Comparison of ENCODE assay signal across 31 mouse cellular contexts in the genomic region with DNA sequence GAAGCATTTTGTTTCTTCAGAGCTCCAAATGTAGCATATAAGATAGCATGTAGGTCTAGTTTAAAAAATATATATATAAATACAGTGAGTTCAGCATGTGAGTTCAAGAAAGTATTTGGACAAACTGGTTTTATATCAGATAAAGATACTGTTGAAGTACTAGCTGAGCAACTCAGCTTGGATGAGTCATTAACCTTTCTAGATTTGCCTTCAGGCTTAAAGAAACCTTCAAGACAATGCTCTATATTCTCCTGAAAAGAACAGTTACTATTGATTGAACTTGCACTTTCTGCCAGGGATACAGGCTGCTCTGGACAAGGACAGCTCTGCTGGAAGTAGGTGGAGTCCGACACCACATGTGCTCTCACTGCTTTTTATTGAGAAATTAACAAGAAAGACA.
"Had no signal": no experiment of that assay in that cellular context is flagged by ENCODE, and none has a peak within 500 bp of the region (broad histone marks: within the 10 kb centered on the region; RNA-seq: fewer than 3 reads in every experiment).

No protein-coding gene starts in this region.

- H3K4me3 ChIP-seq: limb, embryonic 10.5 days; limb, embryonic 12.5 days; limb, embryonic 13.5 days; limb, embryonic 15.5 days; liver, embryonic 12.5 days; liver, embryonic 13.5 days; liver, embryonic 15.5 days; lung, embryonic 15.5 days; megakaryocyte, embryonic 14.5 days; midbrain, embryonic 10.5 days; midbrain, embryonic 12.5 days; midbrain, embryonic 13.5 days; midbrain, embryonic 15.5 days; myocyte had no signal

- DNase-seq: left cerebral cortex, postnatal 4 days; liver; liver, embryonic 13.5 days; liver, postnatal 0 days; lung, adult 18-20 months; lung, adult 2 months; lung, embryonic 14.5 days; lung, postnatal 10 days; lung, postnatal 14 days; lung, postnatal 36 days; lung, postnatal 4 days; midbrain, embryonic 14.5 days had no signal

- H3K9me3 ChIP-seq: limb, embryonic 10.5 days; limb, embryonic 12.5 days; limb, embryonic 13.5 days; limb, embryonic 15.5 days; liver, embryonic 12.5 days; liver, embryonic 13.5 days; liver, embryonic 15.5 days; lung, embryonic 15.5 days; megakaryocyte, embryonic 14.5 days; midbrain, embryonic 10.5 days; midbrain, embryonic 12.5 days; midbrain, embryonic 13.5 days; midbrain, embryonic 15.5 days had no signal

- H3K9ac ChIP-seq: limb, embryonic 12.5 days; limb, embryonic 13.5 days; limb, embryonic 15.5 days; liver, embryonic 12.5 days; liver, embryonic 13.5 days; liver, embryonic 14.5 days; liver, embryonic 15.5 days; liver, postnatal 0 days; lung, embryonic 14.5 days; lung, embryonic 15.5 days; midbrain, embryonic 12.5 days; midbrain, embryonic 13.5 days; midbrain, embryonic 15.5 days had no signal

- H3K27ac ChIP-seq: limb, embryonic 10.5 days; limb, embryonic 12.5 days; limb, embryonic 13.5 days; limb, embryonic 15.5 days; liver, embryonic 12.5 days; liver, embryonic 13.5 days; liver, embryonic 14.5 days; liver, embryonic 15.5 days; lung, embryonic 15.5 days; macrophage; midbrain, embryonic 10.5 days; midbrain, embryonic 12.5 days; midbrain, embryonic 13.5 days; midbrain, embryonic 15.5 days had no signal

- H3K4me1 ChIP-seq: limb, embryonic 10.5 days; limb, embryonic 12.5 days; limb, embryonic 13.5 days; limb, embryonic 15.5 days; liver, embryonic 12.5 days; liver, embryonic 13.5 days; liver, embryonic 15.5 days; lung, embryonic 15.5 days; megakaryocyte, embryonic 14.5 days; midbrain, embryonic 10.5 days; midbrain, embryonic 12.5 days; midbrain, embryonic 13.5 days; midbrain, embryonic 15.5 days had no signal

- ATAC-seq: liver, embryonic 12.5 days; liver, postnatal 0 days; lung, postnatal 0 days; midbrain, embryonic 13.5 days; midbrain, embryonic 15.5 days; midbrain, embryonic 16.5 days had no signal

- H3K36me3 ChIP-seq: limb, embryonic 10.5 days; limb, embryonic 12.5 days; limb, embryonic 13.5 days; limb, embryonic 15.5 days; midbrain, embryonic 12.5 days; midbrain, embryonic 13.5 days; midbrain, embryonic 15.5 days had no signal

- H3K4me2 ChIP-seq: limb, embryonic 12.5 days; limb, embryonic 13.5 days; limb, embryonic 15.5 days; liver, embryonic 11.5 days; liver, embryonic 12.5 days; liver, embryonic 13.5 days; liver, embryonic 15.5 days; lung, embryonic 14.5 days; lung, embryonic 15.5 days; midbrain, embryonic 11.5 days; midbrain, embryonic 12.5 days; midbrain, embryonic 13.5 days; midbrain, embryonic 15.5 days had no signal

- H3K27me3 ChIP-seq: limb, embryonic 12.5 days; limb, embryonic 13.5 days; limb, embryonic 15.5 days; liver, embryonic 12.5 days; liver, embryonic 13.5 days; liver, embryonic 15.5 days; lung, embryonic 15.5 days; megakaryocyte, embryonic 14.5 days; midbrain, embryonic 12.5 days; midbrain, embryonic 13.5 days; midbrain, embryonic 15.5 days had no signal
